Mouse (Mus musculus) cerebellum, postnatal 4 days (tissue): ENCODE measurements around the gene Dis3l.

ENCODE experiments used
- DNase-seq, 2 experiments: peaks; one replicate each; pipeline ENCODE4 v3.0.0; 2022; ENCODE audit warnings: low spot score in 2 of 2, mixed read lengths in 1 of 2

Dis3l gene

GRCm38 (mm10) chr9:64259906-64260305 lies 81.2 kb downstream of the Dis3l start:
- no peak for DNase-seq
